Mouse (Mus musculus) forebrain, embryonic 15.5 days (tissue): ENCODE measurements at regions not wholly inside any gene's neighbourhood (a gene's known extent, or its start where the extent isn't known, plus 50 kb on each side); places are given as distances from the start of the nearest gene placed in this dataset.
"Not testable (repeated sequence)": the region's sequence is repeated elsewhere in the genome, so short reads cannot be mapped to it uniquely, and the experiment has no call there.

Experiments used
- ATAC-seq: fragments of 200-750 bp; cut with Nextera tagmentation; replicated peaks from 2 replicates; pipeline ENCODE4 v1.8.0; 2017; ENCODE audit warnings: mild to moderate bottlenecking, moderate TSS enrichment, moderate library complexity
- H3K27ac ChIP-seq: fragments of 300-500 bp; sonication (generic); replicated peaks from 2 replicates; pipeline ENCODE4 v1.5.1; 2015; ENCODE audit warnings: mild to moderate bottlenecking, inconsistent platforms
- H3K27me3 ChIP-seq: fragments of 300-500 bp; sonication (generic); 2 replicates; pipeline ENCODE4 v1.6.1; 2015; ENCODE audit warnings: inconsistent platforms
- H3K36me3 ChIP-seq: fragments of 300-500 bp; sonication (generic); 2 replicates; pipeline ENCODE4 v1.6.1; 2015; ENCODE audit warnings: mild to moderate bottlenecking, inconsistent platforms
- H3K4me1 ChIP-seq: fragments of 300-500 bp; sonication (generic); 2 replicates; pipeline ENCODE4 v1.6.1; 2015; ENCODE audit warnings: inconsistent platforms
- H3K4me2 ChIP-seq: fragments of 300-500 bp; sonication (generic); replicated peaks from 2 replicates; pipeline ENCODE4 v1.6.1; 2015; ENCODE audit warnings: mild to moderate bottlenecking, inconsistent platforms
- H3K4me3 ChIP-seq: fragments of 300-500 bp; sonication (generic); 2 replicates; pipeline ENCODE4 v1.5.1; 2015; ENCODE audit warnings: mild to moderate bottlenecking, inconsistent platforms
- H3K9ac ChIP-seq: fragments of 300-500 bp; sonication (generic); replicated peaks from 2 replicates; pipeline ENCODE4 v1.6.1; 2015; ENCODE audit warnings: mild to moderate bottlenecking, inconsistent platforms
- H3K9me3 ChIP-seq: fragments of 300-500 bp; sonication (generic); 2 replicates; pipeline ENCODE4 v1.6.1; 2016; ENCODE audit warnings: inconsistent platforms
- WGBS: fragments of 180-500 bp; shearing (Covaris S2); methylation state at CpG from one replicate; pipeline ENCODE4 v1.1.7; 2015; ENCODE audit warnings: mixed read lengths; 5-methylcytosine and 5-hydroxymethylcytosine counted together

- not testable (repeated sequence) for H3K36me3 ChIP-seq, H3K4me1 ChIP-seq, H3K4me3 ChIP-seq, H3K9me3 ChIP-seq, H3K9ac ChIP-seq, H3K27me3 ChIP-seq, H3K27ac ChIP-seq, H3K4me2 ChIP-seq
- peak; percentile 74 for ATAC-seq
- WGBS: 74% methylated on average over 11 of the region's 11 CpGs
Measured at GRCm38 (mm10) chr1:110336303-110336702, 354.1 kb downstream of the Cdh7 start.
